Mouse (Mus musculus): ENCODE measurements around the gene Elmod1. TPM values are rescaled to one million over a fixed set of nuclear protein-coding genes. Genes with fewer than 3 reads are reported as not detected.

The Elmod1 gene
- polyA plus RNA-seq, 1 experiment from 2014 or later = 0.27 TPM

GRCm38 (mm10) chr9:53930906-53931305 is 44.2 kb downstream of the Elmod1 start:
- Histone ChIP-seq H3K9me3 (replicated peaks; ENCODE audit: control insufficient read depth, low read length) (no peaks in the 10 kb centered on the region), H3K4me1 (ENCODE audit: control insufficient read depth, insufficient read depth, low read length) (no peaks in the 10 kb centered on the region), H3K4me2 (ENCODE audit: low read depth, low read length) (no peak overlapping the region), H3K27ac (ENCODE audit: low read length) (no peak overlapping the region), H3K9ac (ENCODE audit: low read length) (no peak overlapping the region), H3K27me3 (ENCODE audit: control insufficient read depth, insufficient read depth, low read length) (no peaks in the 10 kb centered on the region), H3K4me3 (replicated peaks; ENCODE audit: low read length) (no peak overlapping the region), H3K36me3 (ENCODE audit: control insufficient read depth, insufficient read depth, low read length) (no peaks in the 10 kb centered on the region)
- ATAC-seq (ENCODE audit: insufficient read depth, low FRiP score) = no peak
- WGBS = 22% methylated on average over 7 of the region's 7 CpGs

DNA sequence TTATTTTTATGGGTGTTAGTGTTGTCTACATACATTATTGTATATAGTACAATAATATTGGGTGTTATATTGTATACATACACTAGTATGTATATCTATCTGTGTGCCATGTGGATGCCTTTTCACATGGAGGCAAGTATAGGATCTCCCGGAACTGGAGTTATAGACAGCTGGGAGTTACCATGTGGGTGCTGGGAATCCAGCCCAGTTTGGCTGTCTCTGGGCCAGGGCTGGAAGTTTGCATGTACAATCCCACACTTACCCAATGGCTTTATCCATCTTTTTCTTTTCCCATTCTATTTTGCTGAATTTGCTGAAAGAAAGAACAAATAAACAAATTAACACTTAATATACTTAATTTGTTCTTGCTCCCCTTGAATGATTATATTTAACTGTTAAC is 54.0 kb downstream of the Elmod1 start:
- H3K36me3 ChIP-seq (ENCODE audit: control insufficient read depth, insufficient read depth, low read length) = no peaks in the 10 kb centered on the region
- H3K4me3 ChIP-seq (replicated peaks; ENCODE audit: low read length) = no peak overlapping the region
- 94% methylated on average over 1 of the region's 1 CpGs for WGBS
- no peak for ATAC-seq (ENCODE audit: insufficient read depth, low FRiP score)
- no peak overlapping the region for H3K27ac ChIP-seq (ENCODE audit: low read length)
- no peaks in the 10 kb centered on the region for H3K27me3 ChIP-seq (ENCODE audit: control insufficient read depth, insufficient read depth, low read length)
- H3K9me3 ChIP-seq (replicated peaks; ENCODE audit: control insufficient read depth, low read length) = no peaks in the 10 kb centered on the region
- H3K4me2 ChIP-seq (ENCODE audit: low read depth, low read length) = no peak overlapping the region
- H3K4me1 ChIP-seq (ENCODE audit: control insufficient read depth, insufficient read depth, low read length) = no peaks in the 10 kb centered on the region
- H3K9ac ChIP-seq (ENCODE audit: low read length) = no peak overlapping the region

- H3K36me3 ChIP-seq (ENCODE audit: control insufficient read depth, insufficient read depth, low read length) = no peaks in the 10 kb centered on the region
- WGBS = 72% methylated on average over 10 of the region's 10 CpGs
- no peak overlapping the region for H3K4me2 ChIP-seq (ENCODE audit: low read depth, low read length)
- H3K4me1 ChIP-seq (ENCODE audit: control insufficient read depth, insufficient read depth, low read length) = no peaks in the 10 kb centered on the region
- no peak overlapping the region for H3K27ac ChIP-seq (ENCODE audit: low read length)
- H3K4me3 ChIP-seq (replicated peaks; ENCODE audit: low read length) = no peak overlapping the region
- H3K9ac ChIP-seq (ENCODE audit: low read length) = no peak overlapping the region
- ATAC-seq (ENCODE audit: insufficient read depth, low FRiP score) = no peak
- no peaks in the 10 kb centered on the region for H3K27me3 ChIP-seq (ENCODE audit: control insufficient read depth, insufficient read depth, low read length)
- H3K9me3 ChIP-seq (replicated peaks; ENCODE audit: control insufficient read depth, low read length) = no peaks in the 10 kb centered on the region
These were observed 59.0 kb downstream of the Elmod1 start for GRCm38 (mm10) chr9:53915929-53916721.

DNA sequence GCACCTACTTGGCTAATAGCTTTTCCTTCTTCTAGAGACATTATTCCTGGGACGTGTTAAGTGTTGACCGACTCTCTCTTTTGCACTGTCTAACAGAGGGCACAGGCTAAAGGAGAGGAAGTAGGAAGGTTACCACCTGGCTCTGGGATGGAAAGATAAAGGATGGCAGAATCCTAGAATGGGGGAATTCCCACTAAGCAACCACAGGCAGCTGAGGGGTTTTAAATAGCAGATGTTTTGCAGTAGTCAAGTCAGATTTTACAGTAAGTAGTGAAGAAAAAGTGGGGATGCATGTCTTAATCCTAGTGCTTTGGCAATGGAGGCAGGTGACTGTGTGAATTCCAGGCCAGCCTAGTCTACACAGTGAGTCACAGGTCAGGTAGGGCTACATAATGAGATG is 64.3 kb downstream of the Elmod1 start:
- Histone ChIP-seq H3K4me2 (ENCODE audit: low read depth, low read length) (no peak overlapping the region), H3K4me1 (ENCODE audit: control insufficient read depth, insufficient read depth, low read length) (no peaks in the 10 kb centered on the region), H3K9ac (ENCODE audit: low read length) (no peak overlapping the region), H3K4me3 (replicated peaks; ENCODE audit: low read length) (no peak overlapping the region), H3K36me3 (ENCODE audit: control insufficient read depth, insufficient read depth, low read length) (no peaks in the 10 kb centered on the region), H3K27ac (ENCODE audit: low read length) (no peak overlapping the region), H3K9me3 (replicated peaks; ENCODE audit: control insufficient read depth, low read length) (no peaks in the 10 kb centered on the region), H3K27me3 (ENCODE audit: control insufficient read depth, insufficient read depth, low read length) (no peaks in the 10 kb centered on the region)
- no peak for ATAC-seq (ENCODE audit: insufficient read depth, low FRiP score)
- WGBS = 65% methylated on average over 2 of the region's 2 CpGs

- Histone ChIP-seq H3K4me1 (ENCODE audit: control insufficient read depth, insufficient read depth, low read length) (no peaks in the 10 kb centered on the region), H3K9me3 (replicated peaks; ENCODE audit: control insufficient read depth, low read length) (no peaks in the 10 kb centered on the region), H3K9ac (ENCODE audit: low read length) (no peak overlapping the region), H3K27ac (ENCODE audit: low read length) (no peak overlapping the region), H3K27me3 (ENCODE audit: control insufficient read depth, insufficient read depth, low read length) (no peaks in the 10 kb centered on the region), H3K4me3 (replicated peaks; ENCODE audit: low read length) (no peak overlapping the region), H3K36me3 (ENCODE audit: control insufficient read depth, insufficient read depth, low read length) (no peaks in the 10 kb centered on the region), H3K4me2 (ENCODE audit: low read depth, low read length) (no peak overlapping the region)
- 65% methylated on average over 5 of the region's 5 CpGs for WGBS
- ATAC-seq (ENCODE audit: insufficient read depth, low FRiP score) = no peak
These were observed 64.8 kb downstream of the Elmod1 start for GRCm38 (mm10) chr9:53910331-53910730.

GRCm38 (mm10) chr9:53906798-53907197 is 68.3 kb downstream of the Elmod1 start:
- no peak overlapping the region for H3K9ac ChIP-seq (ENCODE audit: low read length)
- WGBS = 73% methylated on average over 10 of the region's 10 CpGs
- no peak overlapping the region for H3K4me3 ChIP-seq (replicated peaks; ENCODE audit: low read length)
- no peak overlapping the region for H3K27ac ChIP-seq (ENCODE audit: low read length)
- H3K4me1 ChIP-seq (ENCODE audit: control insufficient read depth, insufficient read depth, low read length) = no peaks in the 10 kb centered on the region
- ATAC-seq (ENCODE audit: insufficient read depth, low FRiP score) = no peak
- no peaks in the 10 kb centered on the region for H3K27me3 ChIP-seq (ENCODE audit: control insufficient read depth, insufficient read depth, low read length)
- no peaks in the 10 kb centered on the region for H3K36me3 ChIP-seq (ENCODE audit: control insufficient read depth, insufficient read depth, low read length)
- H3K4me2 ChIP-seq (ENCODE audit: low read depth, low read length) = no peak overlapping the region
- no peaks in the 10 kb centered on the region for H3K9me3 ChIP-seq (replicated peaks; ENCODE audit: control insufficient read depth, low read length)

DNA sequence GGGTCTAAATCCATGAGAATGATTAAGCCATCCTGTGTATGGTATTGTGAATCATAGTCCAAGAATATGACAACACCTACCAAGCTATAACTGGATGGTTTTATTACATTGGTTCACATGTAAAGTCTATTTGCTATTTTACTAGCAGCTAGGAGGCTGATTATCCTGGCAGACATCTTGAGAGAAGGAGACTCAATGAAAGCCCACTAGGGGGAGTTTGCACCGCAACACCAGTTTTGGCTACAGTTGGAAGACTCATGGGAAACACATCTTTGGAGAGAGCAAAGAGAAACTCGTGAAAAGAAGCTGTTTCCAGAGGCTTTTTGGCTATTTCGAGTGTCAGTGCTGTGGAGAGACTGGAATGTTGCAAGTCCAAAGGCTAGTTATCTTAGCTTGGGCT is 69.7 kb downstream of the Elmod1 start:
- Histone ChIP-seq H3K27ac (ENCODE audit: low read length) (no peak overlapping the region), H3K4me3 (replicated peaks; ENCODE audit: low read length) (no peak overlapping the region), H3K9ac (ENCODE audit: low read length) (no peak overlapping the region), H3K4me2 (ENCODE audit: low read depth, low read length) (no peak overlapping the region), H3K27me3 (ENCODE audit: control insufficient read depth, insufficient read depth, low read length) (no peaks in the 10 kb centered on the region), H3K4me1 (ENCODE audit: control insufficient read depth, insufficient read depth, low read length) (no peaks in the 10 kb centered on the region), H3K36me3 (ENCODE audit: control insufficient read depth, insufficient read depth, low read length) (no peaks in the 10 kb centered on the region), H3K9me3 (replicated peaks; ENCODE audit: control insufficient read depth, low read length) (no peaks in the 10 kb centered on the region)
- WGBS = 45% methylated on average over 3 of the region's 3 CpGs
- ATAC-seq (ENCODE audit: insufficient read depth, low FRiP score) = no peak

- no peak for ATAC-seq (ENCODE audit: insufficient read depth, low FRiP score)
- Histone ChIP-seq H3K4me1 (ENCODE audit: control insufficient read depth, insufficient read depth, low read length) (no peaks in the 10 kb centered on the region), H3K9ac (ENCODE audit: low read length) (no peak overlapping the region), H3K9me3 (replicated peaks; ENCODE audit: control insufficient read depth, low read length) (no peaks in the 10 kb centered on the region), H3K27me3 (ENCODE audit: control insufficient read depth, insufficient read depth, low read length) (no peaks in the 10 kb centered on the region), H3K36me3 (ENCODE audit: control insufficient read depth, insufficient read depth, low read length) (no peaks in the 10 kb centered on the region), H3K4me3 (replicated peaks; ENCODE audit: low read length) (no peak overlapping the region), H3K4me2 (ENCODE audit: low read depth, low read length) (no peak overlapping the region), H3K27ac (ENCODE audit: low read length) (no peak overlapping the region)
- 90% methylated on average over 7 of the region's 7 CpGs for WGBS
These were observed 71.8 kb downstream of the Elmod1 start for GRCm38 (mm10) chr9:53903215-53903842.

- H3K4me2 ChIP-seq (ENCODE audit: low read depth, low read length) = no peak overlapping the region
- H3K4me3 ChIP-seq (replicated peaks; ENCODE audit: low read length) = no peak overlapping the region
- H3K9me3 ChIP-seq (replicated peaks; ENCODE audit: control insufficient read depth, low read length) = no peaks in the 10 kb centered on the region
- no peaks in the 10 kb centered on the region for H3K4me1 ChIP-seq (ENCODE audit: control insufficient read depth, insufficient read depth, low read length)
- 83% methylated on average over 6 of the region's 6 CpGs for WGBS
- H3K27me3 ChIP-seq (ENCODE audit: control insufficient read depth, insufficient read depth, low read length) = no peaks in the 10 kb centered on the region
- H3K9ac ChIP-seq (ENCODE audit: low read length) = no peak overlapping the region
- ATAC-seq (ENCODE audit: insufficient read depth, low FRiP score) = no peak
- no peaks in the 10 kb centered on the region for H3K36me3 ChIP-seq (ENCODE audit: control insufficient read depth, insufficient read depth, low read length)
- no peak overlapping the region for H3K27ac ChIP-seq (ENCODE audit: low read length)
These were observed 75.3 kb downstream of the Elmod1 start for GRCm38 (mm10) chr9:53899836-53900235.
